Mouse (Mus musculus) liver, embryonic 13.5 days (tissue): ENCODE measurements around the gene Chchd10. TPM values are rescaled to one million over a fixed set of nuclear protein-coding genes. Genes with fewer than 3 reads are reported as not detected.

ENCODE experiments used
- ATAC-seq: fragments of 200-750 bp; cut with Nextera tagmentation; 2 replicates; pipeline ENCODE4 v1.8.0; 2017; ENCODE audit warnings: low read depth, mild to moderate bottlenecking, moderate number of reproducible peaks, moderate library complexity
- DNase-seq: peaks from one replicate; pipeline ENCODE4 v3.0.0; 2022
- H3K27ac ChIP-seq: fragments of 300-500 bp; sonication (generic); 2 replicates; pipeline ENCODE4 v1.5.1; 2015; ENCODE audit warnings: moderate library complexity, mild to moderate bottlenecking, inconsistent platforms
- H3K27me3 ChIP-seq: fragments of 300-500 bp; sonication (generic); 2 replicates; pipeline ENCODE4 v1.6.1; 2015; ENCODE audit warnings: mild to moderate bottlenecking, inconsistent platforms
- H3K36me3 ChIP-seq: fragments of 300-500 bp; sonication (generic); 2 replicates; pipeline ENCODE4 v1.6.1; 2015; ENCODE audit warnings: mild to moderate bottlenecking, inconsistent platforms
- H3K4me1 ChIP-seq: fragments of 300-500 bp; sonication (generic); replicated peaks from 2 replicates; pipeline ENCODE4 v1.6.1; 2015; ENCODE audit warnings: inconsistent platforms
- H3K4me2 ChIP-seq: fragments of 300-500 bp; sonication (generic); 2 replicates; pipeline ENCODE4 v1.6.1; 2015; ENCODE audit warnings: inconsistent platforms, mild to moderate bottlenecking, moderate library complexity
- H3K4me3 ChIP-seq: fragments of 300-500 bp; sonication (generic); replicated peaks from 2 replicates; pipeline ENCODE4 v1.5.1; 2015; ENCODE audit warnings: mild to moderate bottlenecking, inconsistent platforms
- H3K9ac ChIP-seq: fragments of 300-500 bp; sonication (generic); 2 replicates; pipeline ENCODE4 v1.6.1; 2015; ENCODE audit warnings: mild to moderate bottlenecking, inconsistent platforms
- H3K9me3 ChIP-seq: fragments of 300-500 bp; sonication (generic); replicated peaks from 2 replicates; pipeline ENCODE4 v1.6.1; 2016; ENCODE audit warnings: inconsistent platforms
- WGBS: fragments of 180-500 bp; shearing (Covaris S2); methylation state at CpG from one replicate; pipeline ENCODE4 v1.1.7; 2015; ENCODE audit not compliant: insufficient replicate concordance; 5-methylcytosine and 5-hydroxymethylcytosine counted together
- polyA plus RNA-seq: library from polyadenylated mRNA; unstranded; fragments of >200 nt; fragmentation: Nextera tagmentation; extraction: Ambion mirVana; gene quantifications from 2 replicates; pipeline ENCODE4 v1.2.1, GENCODE M21; 2015

Gene Chchd10
- polyA plus RNA-seq, 1 experiment from 2014 or later, result 110 TPM

- ATAC-seq (no peak), DNase-seq (no peak)
- H3K9me3 ChIP-seq, result no peaks in the 10 kb centered on the region
- no peak overlapping the region for H3K4me2 ChIP-seq
- H3K4me1 ChIP-seq, result peaks cover 5% of the 10 kb centered on the region
- no peak overlapping the region for H3K4me3 ChIP-seq
- no peak overlapping the region for H3K9ac ChIP-seq
- no peak overlapping the region for H3K27ac ChIP-seq
- peaks cover 95% of the 10 kb centered on the region for H3K36me3 ChIP-seq
- no peaks in the 10 kb centered on the region for H3K27me3 ChIP-seq
- 69% methylated on average over 3 of the region's 3 CpGs for WGBS
Observed at GRCm38 (mm10) chr10:75898846-75899245, 34.1 kb upstream of the Chchd10 start.

DNA sequence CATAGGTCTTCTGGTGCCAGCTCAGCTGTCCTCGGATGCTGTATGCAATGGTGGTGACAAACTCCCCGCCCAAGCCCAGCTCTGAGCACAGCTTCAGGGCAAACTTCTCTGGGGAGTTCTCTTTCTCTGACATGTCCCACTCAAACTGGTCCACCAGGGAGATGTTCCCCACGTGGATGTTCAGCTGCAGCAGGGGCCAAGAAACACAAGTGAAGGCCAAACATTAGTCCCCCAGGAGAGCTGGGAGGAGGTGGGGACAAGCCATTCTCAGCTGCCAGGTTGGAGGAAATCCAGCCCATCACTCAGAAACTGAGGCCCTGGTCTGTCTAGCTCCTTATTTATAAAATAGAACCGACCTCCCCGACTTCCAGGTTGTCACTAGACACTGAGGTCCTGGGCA is 28.5 kb upstream of the Chchd10 start:
- WGBS, result 83% methylated on average over 5 of the region's 5 CpGs

GRCm38 (mm10) chr10:75906882-75907281 is 26.0 kb upstream of the Chchd10 start:
- Histone ChIP-seq H3K9me3 (no peaks in the 10 kb centered on the region), H3K27ac (no peak overlapping the region), H3K9ac (no peak overlapping the region), H3K4me2 (no peak overlapping the region), H3K4me3 (no peak overlapping the region), H3K4me1 (no peaks in the 10 kb centered on the region), H3K36me3 (peaks cover 91% of the 10 kb centered on the region), H3K27me3 (no peaks in the 10 kb centered on the region)
- no peak for DNase-seq
- ATAC-seq, result no peak
- WGBS, result 94% methylated on average over 4 of the region's 4 CpGs

More for the DNA sequence above, 28.5 kb upstream of the Chchd10 start:
- ATAC-seq (no peak), DNase-seq (no peak)
- no peaks in the 10 kb centered on the region for H3K4me1 ChIP-seq
- no peak overlapping the region for H3K4me3 ChIP-seq
- H3K9me3 ChIP-seq, result no peaks in the 10 kb centered on the region
- H3K36me3 ChIP-seq, result peaks cover 91% of the 10 kb centered on the region
- H3K9ac ChIP-seq, result no peak overlapping the region
- H3K4me2 ChIP-seq, result no peak overlapping the region
- no peak overlapping the region for H3K27ac ChIP-seq
- no peaks in the 10 kb centered on the region for H3K27me3 ChIP-seq

DNA sequence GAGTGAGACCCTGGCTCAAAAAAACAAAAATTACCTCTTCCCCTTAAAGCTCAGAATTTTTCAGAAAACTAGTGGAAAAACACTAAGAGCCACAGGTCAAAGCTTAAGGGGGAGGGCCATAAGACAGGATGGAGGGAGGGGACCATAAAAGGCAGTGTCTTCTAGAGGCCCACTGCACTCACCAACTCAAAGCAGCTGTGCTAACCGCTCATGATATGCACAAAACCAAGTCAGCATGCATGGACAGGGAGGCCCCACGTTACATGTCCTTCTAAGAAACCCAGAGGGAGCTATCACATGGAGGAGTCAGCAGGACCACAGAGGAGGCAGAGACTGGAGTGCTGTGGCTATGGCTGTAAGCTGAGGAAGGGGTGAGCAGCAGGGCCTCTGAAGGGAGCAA is 22.2 kb upstream of the Chchd10 start:
- Histone ChIP-seq H3K27me3 (no peaks in the 10 kb centered on the region), H3K4me1 (peaks cover 4% of the 10 kb centered on the region; the same call in 1 of the 2 replicates), H3K4me2 (no peak overlapping the region), H3K4me3 (no peak overlapping the region), H3K9ac (no peak overlapping the region), H3K9me3 (no peaks in the 10 kb centered on the region), H3K27ac (no peak overlapping the region), H3K36me3 (peaks cover 82% of the 10 kb centered on the region)
- no peak for ATAC-seq
- DNase-seq, result no peak
- 83% methylated on average over 2 of the region's 2 CpGs for WGBS

DNA sequence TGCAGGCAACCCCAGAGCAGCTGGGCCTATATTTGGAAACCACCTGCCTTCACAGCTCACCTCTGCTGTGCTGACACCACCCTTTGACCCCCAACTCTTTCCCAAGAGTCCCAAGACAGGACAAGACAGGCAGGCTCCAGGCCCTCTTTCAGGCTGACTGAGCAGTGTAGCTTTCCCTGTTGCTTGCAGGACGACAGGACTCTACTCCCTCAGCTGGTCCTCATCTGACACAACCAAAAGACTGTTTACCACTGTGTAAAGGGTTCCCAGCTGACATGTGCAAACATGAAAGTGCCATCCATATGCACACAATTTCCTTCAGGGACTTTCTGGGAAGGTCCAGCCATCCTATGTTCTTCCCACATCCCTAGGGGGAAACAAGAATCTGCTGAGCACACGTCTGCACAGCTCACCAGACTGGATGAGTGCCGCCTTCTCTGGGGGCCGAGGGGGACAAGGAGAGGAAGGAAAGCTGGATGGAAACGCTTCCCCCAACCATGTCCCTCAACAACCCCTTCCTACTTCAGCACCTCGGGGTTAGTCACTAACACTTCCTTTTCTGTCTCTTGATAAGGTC is 19.8 kb upstream of the Chchd10 start:
- Histone ChIP-seq H3K9me3 (no peaks in the 10 kb centered on the region), H3K4me3 (no peak overlapping the region), H3K27ac (no peak overlapping the region), H3K9ac (no peak overlapping the region), H3K36me3 (peaks cover 76% of the 10 kb centered on the region), H3K27me3 (no peaks in the 10 kb centered on the region), H3K4me2 (no peak overlapping the region), H3K4me1 (peaks cover 4% of the 10 kb centered on the region)
- WGBS, result 54% methylated on average over 6 of the region's 6 CpGs
- DNase-seq (no peak), ATAC-seq (no peak)

- H3K9me3 ChIP-seq, result no peaks in the 10 kb centered on the region
- peaks cover 27% of the 10 kb centered on the region for H3K4me1 ChIP-seq
- H3K36me3 ChIP-seq, result peaks cover 73% of the 10 kb centered on the region
- no peak overlapping the region for H3K27ac ChIP-seq
- ATAC-seq (no peak), DNase-seq (no peak)
- WGBS, result 75% methylated on average over 7 of the region's 7 CpGs
- no peaks in the 10 kb centered on the region for H3K27me3 ChIP-seq
- H3K9ac ChIP-seq, result no peak overlapping the region
- H3K4me3 ChIP-seq, result no peak overlapping the region
- no peak overlapping the region for H3K4me2 ChIP-seq
Observed at GRCm38 (mm10) chr10:75915557-75915956, 17.4 kb upstream of the Chchd10 start.

DNA sequence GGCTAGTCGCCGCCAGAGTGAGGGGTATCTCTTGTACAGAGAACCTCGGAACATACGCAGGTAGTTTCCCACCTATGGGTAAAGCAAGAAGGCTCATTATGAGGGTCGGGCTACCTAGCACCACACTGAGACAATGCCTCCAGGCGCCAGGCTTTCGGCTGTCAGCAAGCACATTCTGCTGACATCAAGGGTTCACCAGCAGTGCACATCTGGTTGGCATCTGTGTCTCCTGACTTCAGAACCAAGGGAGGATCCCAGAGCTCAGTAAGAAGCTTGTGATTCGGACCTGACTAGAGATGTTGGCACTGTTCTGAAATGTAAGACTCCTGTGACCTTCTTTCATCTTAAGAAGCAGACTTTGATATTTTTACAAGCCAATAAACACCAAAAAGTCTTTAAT is 16.1 kb upstream of the Chchd10 start:
- Histone ChIP-seq H3K4me1 (peaks cover 33% of the 10 kb centered on the region), H3K36me3 (peaks cover 61% of the 10 kb centered on the region)

DNA sequence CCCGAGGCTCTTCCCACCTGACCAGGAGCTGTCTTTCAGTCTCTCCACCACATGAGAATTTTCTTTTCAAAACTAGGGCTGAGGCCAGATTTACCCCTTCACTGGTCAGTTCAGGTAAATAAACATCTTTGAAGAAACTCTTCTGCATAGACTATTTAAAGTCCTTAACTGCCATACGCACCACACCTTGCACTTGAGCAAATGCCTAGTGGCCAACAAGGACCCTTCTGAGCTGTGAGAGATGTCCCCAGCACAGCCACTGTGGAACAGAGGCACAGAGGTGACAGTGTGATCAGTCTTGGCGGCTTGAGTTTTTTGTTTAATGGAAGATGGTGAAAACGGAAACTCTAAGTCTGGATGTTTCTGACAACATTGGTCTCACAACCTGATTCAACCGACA is 13.9 kb upstream of the Chchd10 start:
- Histone ChIP-seq H3K36me3 (peaks cover 46% of the 10 kb centered on the region), H3K4me1 (peaks cover 43% of the 10 kb centered on the region), H3K27ac (no peak overlapping the region), H3K27me3 (no peaks in the 10 kb centered on the region), H3K4me3 (no peak overlapping the region), H3K4me2 (no peak overlapping the region), H3K9ac (peak overlapping the region; percentile 34), H3K9me3 (no peaks in the 10 kb centered on the region)
- no peak for DNase-seq
- ATAC-seq, result no peak
- 83% methylated on average over 5 of the region's 5 CpGs for WGBS

More for the DNA sequence above, 16.1 kb upstream of the Chchd10 start:
- Histone ChIP-seq H3K4me2 (no peak overlapping the region), H3K4me3 (no peak overlapping the region), H3K27me3 (no peaks in the 10 kb centered on the region), H3K9ac (no peak overlapping the region), H3K27ac (no peak overlapping the region), H3K9me3 (no peaks in the 10 kb centered on the region)
- no peak for DNase-seq
- WGBS, result 83% methylated on average over 8 of the region's 8 CpGs
- no peak for ATAC-seq

DNA sequence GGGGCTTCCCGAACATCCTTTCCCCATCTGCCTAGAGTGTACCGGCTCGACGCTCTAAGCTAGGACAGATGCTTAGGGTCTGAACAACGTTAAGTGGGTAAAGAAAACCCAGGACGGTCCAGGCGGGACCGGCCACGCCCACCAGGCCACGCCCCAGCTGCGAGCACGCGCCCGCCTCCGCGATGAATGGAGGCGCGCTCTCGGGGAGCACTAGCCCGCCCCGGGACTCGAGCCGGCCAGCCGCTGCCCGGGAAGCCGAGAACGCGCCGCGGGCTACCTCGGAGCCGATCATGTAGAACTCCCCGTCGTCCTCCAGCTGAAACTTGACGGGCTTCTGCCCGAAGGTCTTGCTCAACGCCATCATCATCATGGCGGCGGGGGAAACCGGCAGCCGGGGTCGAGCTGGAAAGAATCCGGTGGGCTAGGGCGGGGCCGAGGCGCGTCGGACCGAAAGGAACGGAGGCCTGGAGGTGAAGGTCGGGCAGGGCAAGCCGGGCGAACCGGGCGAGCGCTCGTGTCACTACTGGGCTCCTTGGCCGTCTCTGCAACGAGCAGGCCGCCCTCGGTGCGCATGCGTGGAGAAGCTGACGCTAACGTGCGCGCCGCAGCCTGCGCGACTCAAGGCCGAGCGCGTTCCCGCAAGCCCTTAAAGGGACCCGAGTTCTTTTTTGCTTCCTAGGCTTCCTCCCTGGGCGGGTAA is 11.8 kb upstream of the Chchd10 start, which contains the start of gene Smarcb1:
Gene Smarcb1, minus strand, starts transcription at position 592 of the 700 bp plus-strand sequence.
- DNase-seq (peak; percentile 91), ATAC-seq (peak; percentile 94)
- Histone ChIP-seq H3K4me2 (peak within 1 kb of the TSS; percentile 97), H3K36me3 (peaks cover 27% of the 10 kb centered on the region), H3K27ac (peak within 1 kb of the TSS; percentile 93), H3K9me3 (no peaks in the 10 kb centered on the region), H3K4me1 (peaks cover 43% of the 10 kb centered on the region), H3K27me3 (peaks cover 10% of the 10 kb centered on the region), H3K9ac (peak within 1 kb of the TSS; percentile 94), H3K4me3 (peak within 1 kb of the TSS; percentile 97)
- under 1% methylated on average over 76 of the region's 76 CpGs for WGBS

DNA sequence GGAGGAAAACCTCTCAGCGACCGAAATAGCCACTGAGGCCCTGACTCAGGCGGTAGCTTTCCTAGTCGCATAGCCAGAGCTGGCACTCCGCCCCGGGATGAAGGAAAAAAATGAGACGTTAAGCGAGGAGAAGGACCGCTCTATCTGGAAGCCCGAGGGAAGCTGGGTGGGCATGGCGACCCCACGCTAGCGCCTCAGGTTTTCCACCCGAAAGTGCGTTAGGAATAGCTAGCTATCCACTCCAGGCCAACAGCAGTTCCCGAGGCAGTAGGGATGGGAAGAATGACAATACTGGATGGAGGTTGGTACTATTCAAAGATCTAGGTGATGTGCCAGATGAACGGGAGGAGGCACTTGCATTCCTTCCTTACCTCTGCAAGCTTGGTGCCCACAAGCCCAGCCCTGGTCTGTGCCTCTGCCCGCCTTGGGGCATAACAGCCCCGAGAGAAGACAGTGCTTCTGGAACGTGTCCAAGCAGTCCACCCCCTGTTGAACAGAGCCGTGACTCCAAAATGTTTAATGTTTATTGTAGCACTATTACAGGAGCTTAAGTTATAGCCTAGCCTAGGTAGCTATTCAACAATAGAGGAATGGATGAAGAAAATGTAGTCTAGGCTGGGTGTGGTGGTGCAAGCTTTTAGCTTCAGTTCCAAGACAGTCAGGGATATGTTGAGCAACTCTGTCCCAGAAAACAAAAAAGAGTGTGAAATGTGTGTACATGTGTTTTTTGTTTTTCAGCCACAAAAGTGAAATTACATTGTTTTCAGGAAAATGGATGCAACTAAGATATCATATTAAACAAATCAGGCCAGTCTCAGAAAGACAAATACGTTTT is 11.0 kb upstream of the Chchd10 start:
- Histone ChIP-seq H3K4me2 (peak overlapping the region; percentile 97), H3K4me1 (peaks cover 43% of the 10 kb centered on the region), H3K9ac (peak overlapping the region; percentile 94), H3K27me3 (peaks cover 16% of the 10 kb centered on the region), H3K36me3 (peaks cover 19% of the 10 kb centered on the region), H3K27ac (peak overlapping the region; percentile 93), H3K4me3 (peak overlapping the region; percentile 97), H3K9me3 (no peaks in the 10 kb centered on the region)
- ATAC-seq, result peak; percentile 35
- no peak for DNase-seq
- 6% methylated on average over 22 of the region's 22 CpGs for WGBS

- WGBS, result 47% methylated on average over 2 of the region's 2 CpGs
- Histone ChIP-seq H3K4me2 (no peak overlapping the region), H3K9ac (no peak overlapping the region), H3K4me3 (no peak overlapping the region), H3K27ac (no peak overlapping the region), H3K9me3 (no peaks in the 10 kb centered on the region), H3K27me3 (peaks cover 40% of the 10 kb centered on the region), H3K4me1 (peaks cover 32% of the 10 kb centered on the region), H3K36me3 (peaks cover 4% of the 10 kb centered on the region; the same call in 1 of the 2 replicates)
- ATAC-seq, result no peak
- no peak for DNase-seq
Observed at GRCm38 (mm10) chr10:75924324-75924723, 8.6 kb upstream of the Chchd10 start.
